Mouse (Mus musculus) brain, embryonic 18.5 days (tissue): ENCODE data around the gene Gm853.
"Not testable (repeated sequence)": the region's sequence is repeated elsewhere in the genome, so short reads cannot be mapped to it uniquely, and the experiment has no call there.

Experiments
- DNase-seq: peaks from one replicate; pipeline ENCODE4 v3.0.0-alpha.2; 2012; ENCODE audit warnings: low read depth, low spot score

Gm853 gene

DNA sequence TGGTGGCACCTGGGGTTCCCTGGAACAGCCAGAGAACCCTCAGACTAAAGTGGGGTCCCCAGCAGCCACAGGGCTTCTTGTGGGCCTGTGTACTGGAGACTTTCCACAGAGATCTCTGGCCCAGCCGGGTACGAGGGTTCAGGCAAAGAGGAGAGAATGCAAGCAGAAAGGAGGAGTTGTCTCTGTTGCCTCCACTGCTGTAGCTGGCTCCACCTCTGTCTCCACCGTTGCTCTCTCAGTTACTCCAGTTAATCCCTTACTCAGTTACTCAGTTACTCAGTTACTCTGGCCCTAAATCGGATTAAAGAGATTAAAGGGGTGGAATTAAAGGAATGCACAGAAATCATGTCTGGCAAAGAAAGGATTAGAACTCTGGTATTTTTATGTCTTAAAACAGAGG, at the start of gene Gm853:
Gene Gm853, minus strand, starts transcription at position 223 of the 400 bp plus-strand sequence.
- no peak for DNase-seq

DNA sequence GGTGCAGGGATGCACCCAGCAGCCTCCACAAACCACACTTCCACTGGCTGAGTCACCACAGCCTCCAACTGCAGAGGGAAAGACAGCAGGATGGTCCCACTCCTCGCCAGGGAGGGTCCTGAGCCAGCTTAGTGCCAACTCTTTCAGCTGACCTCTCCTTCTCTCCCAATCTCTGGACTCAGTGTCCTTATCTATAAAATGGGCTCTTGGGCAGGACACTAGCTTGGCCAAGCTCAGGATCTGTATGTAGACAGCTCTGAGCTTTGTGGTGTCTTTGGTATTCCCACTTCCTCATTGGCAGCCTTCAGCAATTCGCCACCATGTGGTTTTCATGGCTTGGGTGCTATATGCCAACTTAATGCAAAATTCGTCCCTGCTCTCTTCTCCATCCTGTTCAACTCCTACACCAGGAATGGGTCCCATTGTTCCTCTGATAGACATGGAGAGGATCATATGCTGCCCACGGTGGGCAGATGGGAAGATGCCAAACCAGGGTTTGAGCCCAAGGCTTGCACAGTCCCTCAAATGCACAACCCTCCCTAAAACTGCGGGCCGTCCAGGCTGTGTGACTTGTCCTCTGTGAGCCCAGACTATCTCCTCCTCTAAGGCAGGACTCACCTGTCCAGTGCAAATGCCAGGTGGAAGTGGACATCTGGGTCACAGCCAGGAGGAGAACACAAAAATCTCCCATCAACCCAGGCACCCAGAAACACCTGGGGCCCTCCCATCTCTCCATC, 48.6 kb upstream of the Gm853 start:
- no peak for DNase-seq

DNA sequence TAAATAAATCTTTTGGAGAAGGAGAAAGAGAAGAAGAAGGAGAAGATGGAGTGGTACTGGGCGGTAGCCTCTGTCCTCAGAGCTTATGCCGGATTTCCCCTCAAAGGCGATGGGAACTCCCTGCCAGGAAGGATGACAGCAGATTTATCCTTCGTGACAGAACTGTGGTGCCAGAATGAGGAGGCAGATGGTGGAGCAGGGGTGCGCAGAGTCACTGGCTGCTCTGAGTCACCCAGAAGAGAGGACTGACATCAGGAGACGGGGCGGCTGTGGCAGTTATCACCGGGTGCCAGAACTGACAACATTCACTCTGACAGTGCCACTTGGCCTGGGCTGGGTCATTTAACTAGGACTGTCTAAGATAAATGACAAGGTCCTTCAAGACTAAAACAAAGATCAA, 47.9 kb upstream of the Gm853 start:
- DNase-seq, result no peak

GRCm38 (mm10) chr4:130268736-130269135, 46.5 kb upstream of the Gm853 start:
- no peak for DNase-seq

- no peak for DNase-seq
Observed at GRCm38 (mm10) chr4:130267069-130267468, 44.9 kb upstream of the Gm853 start.

DNA sequence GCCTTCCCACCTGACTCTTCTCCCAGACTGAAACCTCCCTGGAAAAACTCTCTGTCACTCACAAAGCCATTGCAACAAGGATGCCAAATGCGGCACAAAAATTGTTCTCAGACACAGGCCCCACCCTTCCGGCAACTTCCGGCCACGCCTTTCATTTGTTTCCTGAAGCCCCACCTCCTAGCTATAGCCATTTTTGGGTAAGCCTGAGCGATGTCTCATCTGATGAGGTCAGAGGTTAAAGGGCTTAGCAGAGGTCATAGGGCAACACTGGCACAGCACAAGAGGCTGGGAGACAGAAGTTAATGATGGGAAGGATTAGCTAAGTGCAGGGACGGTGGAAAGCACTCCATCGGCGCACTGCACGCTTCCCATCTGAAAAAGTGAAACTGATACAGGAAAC, 44.4 kb upstream of the Gm853 start:
- no peak for DNase-seq

GRCm38 (mm10) chr4:130264698-130265349, 42.6 kb upstream of the Gm853 start:
- DNase-seq, result no peak

DNA sequence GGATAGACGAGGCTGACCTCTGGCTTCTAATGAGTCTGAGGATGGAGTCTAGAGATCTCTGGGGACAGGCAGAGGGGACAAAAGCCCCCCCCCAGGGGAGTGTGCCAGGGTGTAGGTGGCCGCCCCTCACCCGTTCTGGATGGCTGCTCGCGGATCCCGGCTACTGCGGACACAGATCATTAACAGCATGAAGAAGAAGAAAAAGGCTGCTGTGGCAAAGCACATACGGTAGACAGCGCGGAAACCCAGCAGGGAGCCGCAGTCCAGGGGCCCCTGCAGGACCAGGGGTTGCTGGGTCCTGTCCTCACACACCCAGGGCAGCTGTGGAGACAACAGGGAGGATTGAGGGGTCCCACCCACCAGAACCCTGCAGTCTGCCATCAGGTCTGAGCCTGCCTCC, 41.9 kb upstream of the Gm853 start:
- DNase-seq, result no peak

DNA sequence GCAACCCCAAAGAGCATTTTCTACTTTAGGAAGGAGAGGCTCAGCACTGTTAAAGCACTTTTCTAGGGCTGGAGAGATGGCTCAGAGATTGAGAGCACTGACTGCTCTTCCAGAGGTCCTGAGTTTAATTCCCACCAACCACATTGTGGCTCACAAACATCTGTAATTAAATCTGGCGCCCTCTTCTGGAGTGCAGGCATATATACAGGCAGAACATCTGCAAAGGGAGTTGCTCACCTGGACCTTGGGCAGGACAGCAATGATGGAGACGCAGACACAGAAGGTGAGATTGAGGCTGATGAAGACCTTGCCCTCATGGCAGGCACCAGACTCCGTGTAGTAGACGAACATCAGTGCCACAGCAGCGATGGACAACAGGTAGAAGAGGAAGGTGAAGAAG, 38.2 kb upstream of the Gm853 start:
- no peak for DNase-seq

- no peak for DNase-seq
Observed at GRCm38 (mm10) chr4:130252441-130253157, 30.4 kb upstream of the Gm853 start.

- no peak for DNase-seq
Observed at GRCm38 (mm10) chr4:130251763-130252162, 29.6 kb upstream of the Gm853 start.

DNA sequence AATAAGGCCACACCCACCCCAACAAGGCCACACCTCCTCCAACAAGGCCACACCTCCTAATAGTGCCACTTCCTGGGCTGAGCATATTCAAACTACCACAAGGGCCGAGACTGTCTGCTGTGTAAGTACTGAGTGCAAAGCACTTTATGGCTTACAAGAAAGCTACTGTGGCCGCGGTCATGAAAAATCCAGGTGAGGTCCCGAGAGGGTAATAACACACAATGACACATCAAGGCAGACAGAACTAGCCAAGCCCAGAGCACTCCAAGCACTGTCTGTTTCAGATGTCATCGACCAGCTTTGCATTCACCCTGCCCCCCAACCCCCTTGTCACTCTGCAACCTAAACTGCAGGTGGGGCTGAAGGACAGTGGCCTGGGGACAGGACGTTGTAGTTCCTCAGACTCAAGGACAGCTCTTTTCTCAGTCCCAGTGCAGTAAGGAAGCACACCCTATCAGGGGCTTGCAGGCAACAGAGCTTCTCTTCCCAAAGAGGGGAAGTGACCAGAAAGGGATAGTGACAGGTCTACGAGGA, 29.0 kb upstream of the Gm853 start:
- DNase-seq, result no peak

GRCm38 (mm10) chr4:130248636-130249035, 26.4 kb upstream of the Gm853 start:
- DNase-seq, result no peak

GRCm38 (mm10) chr4:130246132-130246531, 23.9 kb upstream of the Gm853 start:
- peak; percentile 24 for DNase-seq

GRCm38 (mm10) chr4:130244749-130245148, 22.5 kb upstream of the Gm853 start:
- DNase-seq, result no peak

DNA sequence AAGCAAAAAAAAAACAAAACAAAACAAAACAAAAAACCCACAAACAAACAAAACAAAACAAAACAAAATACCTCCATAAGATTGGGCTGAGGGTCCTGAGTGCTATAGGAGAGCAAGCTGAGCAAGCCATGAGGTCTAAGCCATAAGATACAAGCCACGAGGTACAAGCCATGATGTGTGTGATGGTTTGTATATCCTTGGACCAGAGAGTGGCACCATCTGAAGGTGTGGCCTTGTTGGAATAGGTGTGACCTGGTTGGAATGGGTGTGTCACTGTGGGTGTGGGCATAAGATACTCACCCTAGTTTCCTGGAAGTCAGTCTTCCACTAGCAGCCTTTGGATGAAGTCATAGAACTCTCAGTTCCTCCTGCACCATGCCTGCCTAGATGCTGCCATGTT, 21.4 kb upstream of the Gm853 start:
- not testable (repeated sequence) for DNase-seq

- no peak for DNase-seq
Observed at GRCm38 (mm10) chr4:130242956-130243355, 20.8 kb upstream of the Gm853 start.

GRCm38 (mm10) chr4:130240695-130241094, 18.5 kb upstream of the Gm853 start:
- DNase-seq, result no peak

DNA sequence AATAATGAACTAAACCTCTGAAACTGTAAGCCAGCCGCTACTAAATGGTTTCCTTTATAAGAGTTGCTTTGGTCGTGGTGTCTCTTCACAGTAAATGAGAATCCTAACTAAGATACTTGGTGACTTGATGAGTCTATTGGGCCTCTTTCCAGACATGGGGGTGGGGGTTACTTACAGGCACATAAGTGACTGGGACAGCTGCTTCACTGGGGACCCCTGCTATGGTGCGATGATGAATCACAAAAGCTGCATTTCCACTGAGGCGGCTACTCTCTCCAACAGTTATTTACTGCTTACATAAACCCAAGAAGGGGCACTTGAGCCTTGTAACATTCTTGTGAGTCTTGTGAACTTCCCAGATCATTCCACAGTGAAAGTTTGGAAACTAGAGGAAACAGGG, 15.4 kb upstream of the Gm853 start:
- no peak for DNase-seq

DNA sequence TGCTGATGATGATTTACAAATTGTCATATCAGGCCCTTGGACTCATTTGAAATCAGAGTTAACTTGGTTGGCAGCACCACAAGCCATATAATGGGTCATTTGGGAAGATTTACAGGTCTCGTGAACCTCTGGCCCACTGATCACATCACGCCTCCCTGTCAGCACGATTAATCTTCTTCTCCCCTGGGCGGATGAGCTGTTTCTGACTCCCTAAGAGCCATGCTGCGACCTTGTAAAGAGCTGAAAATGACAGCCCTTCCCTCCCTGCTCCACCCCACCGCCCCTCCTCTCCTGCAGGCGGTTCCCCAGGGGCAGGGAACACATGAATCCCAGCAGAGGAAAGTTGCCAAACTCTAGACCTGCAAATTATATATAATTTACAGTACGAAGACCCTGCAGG, 14.2 kb upstream of the Gm853 start:
- no peak for DNase-seq

GRCm38 (mm10) chr4:130224071-130224470, 1.9 kb upstream of the Gm853 start:
- no peak for DNase-seq

- DNase-seq, result no peak
Observed at GRCm38 (mm10) chr4:130220176-130220575, 2.0 kb downstream of the Gm853 start.
